In genomic region chr5:81329571-81329971, GRCm38 (mm10) we compare ENCODE assay signal across 11 mouse cellular contexts.
DNase-seq lines count a peak whose midpoint lies in the region; ATAC-seq lines count a peak whose summit lies in the region.
"Had no signal": no experiment of that assay in that cellular context is flagged by ENCODE, and none has a peak within 500 bp of the region (broad histone marks: within the 10 kb centered on the region; RNA-seq: fewer than 3 reads in every experiment).

No protein-coding gene starts in this region.

- no peak overlapping the region for H3K27ac ChIP-seq in heart, embryonic 16.5 days (ENCODE audit: low read length)
- H3K27ac ChIP-seq in embryonic facial prominence, embryonic 15.5 days (replicated peaks): no peak overlapping the region
- H3K27ac ChIP-seq in midbrain, embryonic 11.5 days (ENCODE audit: low read depth, low read length): no peak overlapping the region
- H3K27ac ChIP-seq: liver, embryonic 13.5 days had no signal

- peak overlapping the region; percentile 56 for H3K4me2 ChIP-seq in heart, embryonic 16.5 days (ENCODE audit: low read depth, low read length)
- H3K4me2 ChIP-seq in embryonic facial prominence, embryonic 15.5 days (replicated peaks): 0 out of 2 replicates have a peak overlapping the region, but pooled peaks have one; percentile 6
- peak overlapping the region; percentile 17; the same call in 1 of the 2 replicates for H3K4me2 ChIP-seq in midbrain, embryonic 11.5 days
- H3K4me2 ChIP-seq: liver, embryonic 13.5 days had no signal

- DNase-seq in heart, adult 8-10 months (ENCODE audit: low spot score): no peak
- DNase-seq in ES-CJ7 (ENCODE audit: low read depth, low spot score): peak; percentile 41
- peak; percentile 80 for DNase-seq in midbrain, embryonic 11.5 days (ENCODE audit: low spot score, missing footprints)
- no peak for DNase-seq in c-Kit-positive CD71-positive TER-119-positive erythroid progenitor cells, embryonic 14.5 days (ENCODE audit: low spot score)
- DNase-seq in T-cell, adult 2 months (ENCODE audit: low spot score): no peak
- DNase-seq: adrenal gland, postnatal 36 days; liver, embryonic 13.5 days had no signal

- 23% methylated on average over 18 of the region's 18 CpGs for WGBS in heart, embryonic 16.5 days
- WGBS in embryonic facial prominence, embryonic 15.5 days: 26% methylated on average over 18 of the region's 18 CpGs
- 10% methylated on average over 18 of the region's 18 CpGs for WGBS in midbrain, embryonic 11.5 days

- no peaks in the 10 kb centered on the region for H3K36me3 ChIP-seq in heart, embryonic 16.5 days (ENCODE audit: control insufficient read depth, insufficient read depth)
- H3K36me3 ChIP-seq in embryonic facial prominence, embryonic 15.5 days: no peaks in the 10 kb centered on the region
- H3K36me3 ChIP-seq in midbrain, embryonic 11.5 days (ENCODE audit: control insufficient read depth, insufficient read depth, low read length): no peaks in the 10 kb centered on the region
- H3K36me3 ChIP-seq: liver, embryonic 13.5 days had no signal

- no peaks in the 10 kb centered on the region for H3K27me3 ChIP-seq in heart, embryonic 16.5 days (ENCODE audit: control insufficient read depth, insufficient read depth, low read length)
- H3K27me3 ChIP-seq in embryonic facial prominence, embryonic 15.5 days: no peaks in the 10 kb centered on the region
- H3K27me3 ChIP-seq in midbrain, embryonic 11.5 days (ENCODE audit: control insufficient read depth, insufficient read depth, low read length): no peaks in the 10 kb centered on the region
- H3K27me3 ChIP-seq: CH12.LX; liver, embryonic 13.5 days had no signal

- no peaks in the 10 kb centered on the region for H3K9me3 ChIP-seq in heart, embryonic 16.5 days (replicated peaks; ENCODE audit: control insufficient read depth, low read length)
- no peaks in the 10 kb centered on the region for H3K9me3 ChIP-seq in embryonic facial prominence, embryonic 15.5 days (replicated peaks)
- H3K9me3 ChIP-seq in midbrain, embryonic 11.5 days (ENCODE audit: control insufficient read depth, low read length): no peaks in the 10 kb centered on the region
- H3K9me3 ChIP-seq: liver, embryonic 13.5 days had no signal

- no peak overlapping the region for H3K9ac ChIP-seq in heart, embryonic 16.5 days (ENCODE audit: low read length)
- no peak overlapping the region for H3K9ac ChIP-seq in embryonic facial prominence, embryonic 15.5 days
- H3K9ac ChIP-seq in midbrain, embryonic 11.5 days (ENCODE audit: low read length): no peak overlapping the region
- H3K9ac ChIP-seq: liver, embryonic 13.5 days had no signal

- H3K4me3 ChIP-seq in heart, embryonic 16.5 days (ENCODE audit: low read length): peak overlapping the region; percentile 19; the same call in 1 of the 2 replicates
- H3K4me3 ChIP-seq in embryonic facial prominence, embryonic 15.5 days (replicated peaks): no peak overlapping the region
- no peak overlapping the region for H3K4me3 ChIP-seq in midbrain, embryonic 11.5 days (ENCODE audit: low read depth, low read length)
- H3K4me3 ChIP-seq: liver, embryonic 13.5 days had no signal

- no peak for ATAC-seq in heart, embryonic 16.5 days (replicated peaks; ENCODE audit: extremely low read depth, insufficient read depth, low FRiP score)
- no peak for ATAC-seq in embryonic facial prominence, embryonic 15.5 days (ENCODE audit: insufficient number of reproducible peaks, low FRiP score, low TSS enrichment, low read depth)
- ATAC-seq in midbrain, embryonic 11.5 days (ENCODE audit: low FRiP score): peak; percentile 77
- no peak for ATAC-seq in granulocyte monocyte progenitor cell, adult 5-6 weeks (replicated peaks; ENCODE audit: poor library complexity, severe bottlenecking)

- no peaks in the 10 kb centered on the region for H3K4me1 ChIP-seq in heart, embryonic 16.5 days (ENCODE audit: control insufficient read depth, insufficient read depth, low read length)
- H3K4me1 ChIP-seq in embryonic facial prominence, embryonic 15.5 days: peaks cover 4% of the 10 kb centered on the region; the same call in 1 of the 2 replicates
- H3K4me1 ChIP-seq in midbrain, embryonic 11.5 days (ENCODE audit: control insufficient read depth, insufficient read depth, low read length): peaks cover 4% of the 10 kb centered on the region; the same call in 1 of the 2 replicates
- H3K4me1 ChIP-seq: liver, embryonic 13.5 days had no signal

Comparison
In these comparisons a context has a peak if more than half of its experiments do, and no peak if none do; other contexts are left out.
1. H3K4me2 ChIP-seq: peak in every context shown above with its lines; median percentile 56 in heart, embryonic 16.5 days; 17 in midbrain, embryonic 11.5 days; 6 in embryonic facial prominence, embryonic 15.5 days.
2. DNase-seq: peak in ES-CJ7 (single experiment) and midbrain, embryonic 11.5 days (single experiment); none in heart, adult 8-10 months (single experiment), c-Kit-positive CD71-positive TER-119-positive erythroid progenitor cells, embryonic 14.5 days (single experiment) and T-cell, adult 2 months (single experiment).